Mouse (Mus musculus): ENCODE results near the gene Tcf23. TPM values are rescaled to one million over a fixed set of nuclear protein-coding genes. Genes with fewer than 3 reads are reported as not detected.

The Tcf23 gene
- polyA plus RNA-seq, 1 experiment: not detected

GRCm38 (mm10) chr5:30944956-30945781 is 23.3 kb upstream of the Tcf23 start, which contains the start of gene Cgref1:
Gene Cgref1, minus strand, starts transcription at chr5:30945591.
- Histone ChIP-seq H3K27ac (ENCODE audit: insufficient read depth, low read length) (no peak within 1 kb of the TSS), H3K4me1 (ENCODE audit: control insufficient read depth, insufficient read depth, low read length) (peaks cover 3% of the 10 kb centered on the region; the same call in 1 of the 2 replicates), H3K4me3 (ENCODE audit: insufficient read depth, low read length) (peak within 1 kb of the TSS; percentile 20)
- TF ChIP-seq POLR2A (IDR thresholded peaks at IDR 0.05; ENCODE audit: low read depth, low read length) (peak; percentile 57), CTCF (IDR thresholded peaks at IDR 0.05; ENCODE audit: borderline replicate concordance, insufficient read depth, low read length) (peak; percentile 60; the same call in 1 of the 2 replicates)

DNA sequence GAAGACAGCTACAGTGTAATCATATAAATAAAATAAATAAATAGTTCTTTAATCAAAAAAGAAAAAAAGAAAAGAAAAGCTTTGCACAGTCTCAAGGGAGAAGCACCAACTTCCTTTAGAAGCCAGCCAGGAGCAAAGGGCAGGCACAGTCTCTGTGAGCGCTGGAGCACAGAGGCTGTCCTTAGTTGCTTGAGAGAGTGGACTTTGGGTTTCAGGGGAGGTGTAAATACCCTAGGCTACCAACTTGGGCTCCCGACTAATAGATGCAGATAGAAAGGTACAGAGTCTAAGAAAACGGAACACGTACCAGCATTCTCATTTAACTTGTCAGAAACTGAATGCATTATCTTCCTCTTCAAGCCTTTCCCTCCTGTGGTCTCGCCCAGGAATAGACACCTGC is 19.8 kb upstream of the Tcf23 start:
- no peak overlapping the region for H3K4me3 ChIP-seq (ENCODE audit: insufficient read depth, low read length)
- no peak for TF ChIP-seq POLR2A (IDR thresholded peaks at IDR 0.05; ENCODE audit: low read depth, low read length)
- no peak for TF ChIP-seq CTCF (IDR thresholded peaks at IDR 0.05; ENCODE audit: borderline replicate concordance, insufficient read depth, low read length)
- H3K27ac ChIP-seq (ENCODE audit: insufficient read depth, low read length): no peak overlapping the region
- H3K4me1 ChIP-seq (ENCODE audit: control insufficient read depth, insufficient read depth, low read length): peaks cover 3% of the 10 kb centered on the region; the same call in 1 of the 2 replicates

DNA sequence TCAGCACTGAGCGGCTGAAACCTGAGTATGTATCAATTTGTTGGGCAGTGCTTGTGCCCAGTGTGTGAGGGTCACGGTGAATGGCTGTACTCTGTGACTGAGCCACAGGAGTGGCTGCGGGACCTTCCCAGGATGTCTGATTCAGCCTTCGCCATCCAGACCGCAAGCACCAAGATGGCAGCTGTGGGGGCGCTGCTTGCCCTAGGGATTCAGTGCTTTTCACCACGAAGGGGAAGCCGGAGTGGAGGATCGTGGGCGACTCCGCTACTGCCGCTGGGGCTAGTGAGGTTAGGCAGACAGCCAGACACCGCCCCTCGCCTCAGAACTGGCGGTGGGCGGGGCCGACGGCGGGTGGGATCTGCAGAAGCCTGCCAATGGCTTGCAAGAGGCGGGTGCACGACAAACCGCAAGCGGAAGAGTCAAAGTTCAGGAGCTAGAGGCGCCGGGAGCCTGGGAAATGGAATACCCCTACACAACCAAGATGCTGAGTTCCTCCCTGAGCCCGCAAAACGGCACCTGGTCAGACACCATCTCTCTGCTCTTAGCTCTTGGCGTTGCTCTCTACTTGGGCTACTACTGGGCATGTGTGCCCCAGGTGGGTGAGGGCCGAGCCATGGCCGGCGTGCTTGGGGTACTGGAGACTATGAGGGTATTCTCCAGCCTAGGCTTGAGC is 18.7 kb upstream of the Tcf23 start:
- no peak for TF ChIP-seq CTCF (IDR thresholded peaks at IDR 0.05; ENCODE audit: borderline replicate concordance, insufficient read depth, low read length)
- peak; percentile 77 for TF ChIP-seq POLR2A (IDR thresholded peaks at IDR 0.05; ENCODE audit: low read depth, low read length)
- Histone ChIP-seq H3K4me1 (ENCODE audit: control insufficient read depth, insufficient read depth, low read length) (peaks cover 3% of the 10 kb centered on the region; the same call in 1 of the 2 replicates), H3K27ac (ENCODE audit: insufficient read depth, low read length) (peak overlapping the region; percentile 60), H3K4me3 (ENCODE audit: insufficient read depth, low read length) (peak overlapping the region; percentile 77)

GRCm38 (mm10) chr5:30950451-30950850 is 18.0 kb upstream of the Tcf23 start:
- TF ChIP-seq POLR2A (IDR thresholded peaks at IDR 0.05; ENCODE audit: low read depth, low read length): no peak
- no peak for TF ChIP-seq CTCF (IDR thresholded peaks at IDR 0.05; ENCODE audit: borderline replicate concordance, insufficient read depth, low read length)
- H3K27ac ChIP-seq (ENCODE audit: insufficient read depth, low read length): peak overlapping the region; percentile 29
- peaks cover 3% of the 10 kb centered on the region; the same call in 1 of the 2 replicates for H3K4me1 ChIP-seq (ENCODE audit: control insufficient read depth, insufficient read depth, low read length)
- peak overlapping the region; percentile 77 for H3K4me3 ChIP-seq (ENCODE audit: insufficient read depth, low read length)

GRCm38 (mm10) chr5:30950922-30951321 is 17.5 kb upstream of the Tcf23 start:
- TF ChIP-seq POLR2A (IDR thresholded peaks at IDR 0.05; ENCODE audit: low read depth, low read length) (no peak), CTCF (IDR thresholded peaks at IDR 0.05; ENCODE audit: borderline replicate concordance, insufficient read depth, low read length) (no peak)
- Histone ChIP-seq H3K4me1 (ENCODE audit: control insufficient read depth, insufficient read depth, low read length) (peaks cover 2% of the 10 kb centered on the region; the same call in 1 of the 2 replicates), H3K27ac (ENCODE audit: insufficient read depth, low read length) (no peak overlapping the region), H3K4me3 (ENCODE audit: insufficient read depth, low read length) (no peak overlapping the region)

GRCm38 (mm10) chr5:30951706-30952105 is 16.8 kb upstream of the Tcf23 start:
- Histone ChIP-seq H3K27ac (ENCODE audit: insufficient read depth, low read length) (no peak overlapping the region), H3K4me1 (ENCODE audit: control insufficient read depth, insufficient read depth, low read length) (no peaks in the 10 kb centered on the region), H3K4me3 (ENCODE audit: insufficient read depth, low read length) (no peak overlapping the region)
- TF ChIP-seq CTCF (IDR thresholded peaks at IDR 0.05; ENCODE audit: borderline replicate concordance, insufficient read depth, low read length) (no peak), POLR2A (IDR thresholded peaks at IDR 0.05; ENCODE audit: low read depth, low read length) (no peak)

- Histone ChIP-seq H3K4me3 (ENCODE audit: insufficient read depth, low read length) (no peak overlapping the region), H3K4me1 (ENCODE audit: control insufficient read depth, insufficient read depth, low read length) (no peaks in the 10 kb centered on the region), H3K27ac (ENCODE audit: insufficient read depth, low read length) (no peak overlapping the region)
- TF ChIP-seq CTCF (IDR thresholded peaks at IDR 0.05; ENCODE audit: borderline replicate concordance, insufficient read depth, low read length) (no peak), POLR2A (IDR thresholded peaks at IDR 0.05; ENCODE audit: low read depth, low read length) (no peak)
Measured at GRCm38 (mm10) chr5:30952551-30952950, 15.9 kb upstream of the Tcf23 start.

GRCm38 (mm10) chr5:30954065-30954464 is 14.4 kb upstream of the Tcf23 start:
- H3K4me1 ChIP-seq (ENCODE audit: control insufficient read depth, insufficient read depth, low read length): peaks cover 5% of the 10 kb centered on the region; the same call in 1 of the 2 replicates
- no peak for TF ChIP-seq POLR2A (IDR thresholded peaks at IDR 0.05; ENCODE audit: low read depth, low read length)
- no peak for TF ChIP-seq CTCF (IDR thresholded peaks at IDR 0.05; ENCODE audit: borderline replicate concordance, insufficient read depth, low read length)

GRCm38 (mm10) chr5:30954556-30954955 is 13.9 kb upstream of the Tcf23 start:
- H3K27ac ChIP-seq (ENCODE audit: insufficient read depth, low read length): no peak overlapping the region
- TF ChIP-seq CTCF (IDR thresholded peaks at IDR 0.05; ENCODE audit: borderline replicate concordance, insufficient read depth, low read length) (no peak), POLR2A (IDR thresholded peaks at IDR 0.05; ENCODE audit: low read depth, low read length) (no peak)
- H3K4me1 ChIP-seq (ENCODE audit: control insufficient read depth, insufficient read depth, low read length): peaks cover 5% of the 10 kb centered on the region; the same call in 1 of the 2 replicates
- H3K4me3 ChIP-seq (ENCODE audit: insufficient read depth, low read length): no peak overlapping the region

More at GRCm38 (mm10) chr5:30954065-30954464, 14.4 kb upstream of the Tcf23 start:
- no peak overlapping the region for H3K27ac ChIP-seq (ENCODE audit: insufficient read depth, low read length)
- H3K4me3 ChIP-seq (ENCODE audit: insufficient read depth, low read length): no peak overlapping the region

All from embryonic fibroblast, embryonic 13.5 days (primary cell).